Mouse (Mus musculus): Measurements from ENCODE around the gene Pakap.
A peak's percentile ranks its signal among the peaks of the same experiment; 100 is the strongest.

Gene Pakap

GRCm38 (mm10) chr4:57632386-57632785 lies 64.4 kb downstream of the Pakap start:
- no peak for DNase-seq

- no peak for DNase-seq
Observed at GRCm38 (mm10) chr4:57633052-57633451, 65.1 kb downstream of the Pakap start.

- DNase-seq = no peak
Observed at GRCm38 (mm10) chr4:57634956-57635355, 67.0 kb downstream of the Pakap start.

GRCm38 (mm10) chr4:57636782-57637482 lies 69.0 kb downstream of the Pakap start:
- no peak for DNase-seq

GRCm38 (mm10) chr4:57637636-57638386 lies 69.8 kb downstream of the Pakap start:
- peak; percentile 48 for DNase-seq

GRCm38 (mm10) chr4:57638941-57639340 lies 71.0 kb downstream of the Pakap start:
- peak; percentile 35 to 38 for DNase-seq

- DNase-seq = no peak
Observed at GRCm38 (mm10) chr4:57640222-57640621, 72.2 kb downstream of the Pakap start.

- no peak for DNase-seq
Observed at GRCm38 (mm10) chr4:57640971-57641370, 73.0 kb downstream of the Pakap start.

- DNase-seq = no peak
Observed at GRCm38 (mm10) chr4:57650994-57651393, 83.0 kb downstream of the Pakap start.

- DNase-seq = no peak
Observed at GRCm38 (mm10) chr4:57651547-57651946, 83.6 kb downstream of the Pakap start.

- no peak for DNase-seq
Observed at GRCm38 (mm10) chr4:57652185-57652904, 84.4 kb downstream of the Pakap start.

GRCm38 (mm10) chr4:57655966-57656365 lies 88.0 kb downstream of the Pakap start:
- no peak for DNase-seq

- DNase-seq = peak; percentile 45 to 48
Observed at GRCm38 (mm10) chr4:57656388-57656787, 88.4 kb downstream of the Pakap start.

- no peak for DNase-seq
Observed at GRCm38 (mm10) chr4:57656861-57657260, 88.9 kb downstream of the Pakap start.

GRCm38 (mm10) chr4:57660470-57660869 lies 92.5 kb downstream of the Pakap start:
- DNase-seq = peak; percentile 47 to 57

- DNase-seq = no peak
Observed at GRCm38 (mm10) chr4:57666101-57666500, 98.1 kb downstream of the Pakap start.

GRCm38 (mm10) chr4:57670813-57671469 lies 103.0 kb downstream of the Pakap start:
- DNase-seq = no peak

GRCm38 (mm10) chr4:57672541-57672940 lies 104.6 kb downstream of the Pakap start:
- DNase-seq = no peak

- DNase-seq = peak; percentile 85 to 91
Observed at GRCm38 (mm10) chr4:57672996-57673906, 105.3 kb downstream of the Pakap start.

GRCm38 (mm10) chr4:57674351-57674750 lies 106.4 kb downstream of the Pakap start:
- DNase-seq = no peak

- no peak for DNase-seq
Observed at GRCm38 (mm10) chr4:57675387-57675786, 107.4 kb downstream of the Pakap start.

- no peak for DNase-seq
Observed at GRCm38 (mm10) chr4:57677916-57678315, 109.9 kb downstream of the Pakap start.

Measured in cerebellum, adult 18-20 months (tissue).